Mouse (Mus musculus): ENCODE results near the gene Apba1. TPM values are rescaled to one million over a fixed set of nuclear protein-coding genes. Genes with fewer than 3 reads are reported as not detected.

Apba1 gene
- total RNA-seq, 2 experiments from 2014 or later, result 3.0 to 3.1 TPM

- DNase-seq, result no peak
These were observed 219.3 kb downstream of the Apba1 start for GRCm38 (mm10) chr19:23977901-23978443.

- no peak for DNase-seq
These were observed 221.9 kb downstream of the Apba1 start for GRCm38 (mm10) chr19:23980598-23980997.

DNA sequence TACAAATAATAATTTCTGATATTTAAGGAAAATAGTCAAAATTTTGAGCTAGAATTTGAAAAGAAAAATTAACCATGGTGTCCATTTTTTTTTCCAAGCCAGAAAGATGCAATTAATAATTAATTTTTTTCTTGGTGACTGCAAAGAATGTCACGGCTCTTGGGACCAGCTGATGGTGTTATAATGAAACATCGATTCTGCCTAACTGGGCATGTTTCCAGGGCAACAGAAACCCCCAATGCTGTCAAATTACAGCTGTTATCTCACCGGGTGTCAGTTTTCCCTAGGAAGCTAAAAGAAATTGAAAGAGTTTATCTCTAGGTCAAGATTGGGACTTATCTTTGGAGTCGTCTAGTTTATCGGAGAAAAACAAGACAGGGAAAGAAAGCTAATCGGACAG lies 225.5 kb downstream of the Apba1 start:
- no peak for DNase-seq

DNA sequence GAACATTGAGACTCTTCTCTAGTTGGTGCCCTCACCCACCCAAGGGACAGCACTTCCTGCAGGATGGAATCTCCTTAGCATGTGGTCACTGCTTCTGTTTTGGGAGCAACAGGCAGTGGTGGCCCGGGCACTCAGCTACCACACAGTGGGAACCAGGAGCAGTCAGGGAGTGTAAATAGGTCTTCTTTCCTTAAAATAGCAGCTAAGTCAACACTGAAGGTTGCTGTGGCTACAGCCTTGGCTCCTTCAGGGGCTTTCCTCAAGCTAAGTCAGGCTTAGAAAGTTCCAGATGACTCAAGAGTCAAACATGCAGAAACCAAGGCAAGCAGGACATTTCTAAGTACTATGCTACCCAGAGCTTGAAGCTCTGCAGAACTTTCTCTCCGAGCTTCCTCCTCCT lies 228.6 kb downstream of the Apba1 start:
- peak; percentile 40 to 49 for DNase-seq

- DNase-seq, result no peak
These were observed 229.5 kb downstream of the Apba1 start for GRCm38 (mm10) chr19:23988166-23988565.

DNA sequence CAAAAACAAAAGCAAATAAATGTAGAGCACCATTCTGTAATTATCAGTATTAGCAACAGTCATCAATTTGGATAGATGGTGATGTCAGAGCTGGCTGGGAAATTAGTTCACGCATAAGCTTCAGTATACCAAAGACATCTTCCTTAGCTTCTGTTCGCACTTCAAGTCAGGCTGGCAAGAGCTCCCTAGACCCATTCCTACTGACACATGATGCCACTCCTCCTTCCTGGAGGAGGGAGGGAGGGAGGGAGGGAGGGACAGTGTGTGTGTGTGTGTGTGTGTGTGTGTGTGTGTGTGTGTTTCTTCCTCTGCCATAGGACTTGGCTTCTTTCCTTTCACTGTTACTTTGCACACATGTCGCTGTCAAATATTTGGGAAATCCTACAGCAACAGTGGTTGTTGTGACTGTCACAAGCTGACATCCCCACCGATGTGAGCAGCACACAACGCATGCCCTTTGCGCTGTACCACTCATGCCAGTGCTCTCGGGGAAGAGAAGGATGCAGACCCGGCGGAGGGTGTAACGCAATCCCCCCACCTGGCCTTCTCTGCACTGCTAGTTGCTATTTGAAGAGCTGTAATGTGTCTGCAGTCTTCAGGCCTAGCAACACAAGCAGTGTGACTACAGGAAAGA lies 237.2 kb downstream of the Apba1 start:
- DNase-seq, result no peak

Other genes starting within 250 kb of the Apba1 start
- gene 1700028P14Rik, start 106.1 kb upstream of the Apba1 start, total RNA-seq (2021), result not detected
- 10 to 100 TPM; 18.7 to 19.9 TPM for gene Ptar1, start 71.5 kb upstream of the Apba1 start, total RNA-seq (2021)

All from heart, adult 18-20 months (tissue).